Mouse (Mus musculus): ENCODE data around the gene 4933402N22Rik.
"Not testable (repeated sequence)": the region's sequence is repeated elsewhere in the genome, so short reads cannot be mapped to it uniquely, and the experiment has no call there.

Gene 4933402N22Rik

DNA sequence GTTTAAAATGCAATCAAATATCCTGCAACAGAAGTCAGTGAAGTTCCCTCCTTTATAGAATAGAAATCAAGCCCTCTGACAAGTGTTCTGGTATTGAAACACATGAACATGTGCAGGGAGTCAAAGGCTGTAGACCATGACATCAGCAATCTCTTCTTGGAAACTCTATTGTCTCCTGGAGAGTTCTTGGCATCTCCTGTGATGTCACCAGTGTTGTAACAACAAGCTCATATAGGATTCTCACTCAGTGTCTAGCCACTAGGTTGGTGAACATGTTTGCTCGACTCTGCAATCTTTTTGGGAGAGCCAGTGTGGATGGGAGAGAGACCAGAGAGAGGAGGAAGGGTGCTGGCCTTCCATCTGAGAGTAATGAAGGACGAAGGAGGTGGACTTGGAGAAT lies at the start of gene 4933402N22Rik:
4933402N22Rik (plus strand) TSS at position 301 of the 400 bp plus-strand sequence.
- not testable (repeated sequence) for DNase-seq (ENCODE audit: low spot score in 2 of 2)

DNA sequence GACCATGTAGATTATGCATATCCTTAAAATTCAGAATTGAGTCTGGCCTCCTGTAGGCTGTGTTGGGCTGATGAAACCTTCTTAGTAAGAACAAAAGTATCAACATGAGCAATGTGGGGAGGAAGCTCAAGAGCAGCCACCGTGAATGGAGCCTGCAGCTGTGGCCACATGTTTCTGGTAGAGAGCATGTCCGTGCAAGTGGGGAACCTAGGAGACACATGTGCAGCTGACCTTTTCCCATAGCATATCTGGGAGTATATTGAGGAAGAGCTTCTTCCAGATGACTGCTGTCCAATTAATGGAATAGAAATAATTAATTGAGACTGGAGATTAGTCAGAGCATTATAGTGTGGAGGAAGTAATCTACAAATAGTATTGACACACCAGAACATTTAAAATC lies 5.9 kb downstream of the 4933402N22Rik start:
- DNase-seq (ENCODE audit: low spot score in 2 of 2) = not testable (repeated sequence)

Data from right cerebral cortex, adult 2 months (tissue).